Mouse (Mus musculus): ENCODE data around the gene Cdh24. TPM values are rescaled to one million over a fixed set of nuclear protein-coding genes. Genes with fewer than 3 reads are reported as not detected.

The Cdh24 gene
- polyA plus RNA-seq, 1 experiment from 2014 or later: 8.6 TPM

GRCm38 (mm10) chr14:54674317-54674716, 33.2 kb upstream of the Cdh24 start:
- no peak for DNase-seq (ENCODE audit: low spot score)
- Histone ChIP-seq H3K9me3 (ENCODE audit: control insufficient read depth, low read length) (no peaks in the 10 kb centered on the region), H3K4me2 (ENCODE audit: low read depth, severe bottlenecking) (no peak overlapping the region), H3K4me1 (ENCODE audit: control insufficient read depth, insufficient read depth, low read length) (no peaks in the 10 kb centered on the region), H3K9ac (ENCODE audit: low read length) (no peak overlapping the region), H3K27me3 (ENCODE audit: control insufficient read depth, insufficient read depth, low read length) (no peaks in the 10 kb centered on the region), H3K4me3 (ENCODE audit: low read depth, low read length) (no peak overlapping the region), H3K36me3 (ENCODE audit: control insufficient read depth, insufficient read depth, low read length) (peaks cover 24% of the 10 kb centered on the region), H3K27ac (replicated peaks; ENCODE audit: low read depth, low read length) (no peak overlapping the region)
- WGBS: 78% methylated on average over 2 of the region's 2 CpGs
- no peak for ATAC-seq (ENCODE audit: insufficient number of reproducible peaks, low FRiP score, low TSS enrichment, low read depth)

GRCm38 (mm10) chr14:54669381-54669780, 28.2 kb upstream of the Cdh24 start:
- no peaks in the 10 kb centered on the region for H3K4me1 ChIP-seq (ENCODE audit: control insufficient read depth, insufficient read depth, low read length)
- no peak overlapping the region for H3K9ac ChIP-seq (ENCODE audit: low read length)
- H3K9me3 ChIP-seq (ENCODE audit: control insufficient read depth, low read length): no peaks in the 10 kb centered on the region
- no peak for ATAC-seq (ENCODE audit: insufficient number of reproducible peaks, low FRiP score, low TSS enrichment, low read depth)
- DNase-seq (ENCODE audit: low spot score): peak; percentile 58
- H3K4me2 ChIP-seq (ENCODE audit: low read depth, severe bottlenecking): no peak overlapping the region
- 84% methylated on average over 4 of the region's 4 CpGs for WGBS
- no peaks in the 10 kb centered on the region for H3K27me3 ChIP-seq (ENCODE audit: control insufficient read depth, insufficient read depth, low read length)
- H3K27ac ChIP-seq (replicated peaks; ENCODE audit: low read depth, low read length): no peak overlapping the region
- no peak overlapping the region for H3K4me3 ChIP-seq (ENCODE audit: low read depth, low read length)
- peaks cover 37% of the 10 kb centered on the region for H3K36me3 ChIP-seq (ENCODE audit: control insufficient read depth, insufficient read depth, low read length)

- WGBS: 91% methylated on average over 10 of the region's 10 CpGs
- ATAC-seq (ENCODE audit: insufficient number of reproducible peaks, low FRiP score, low TSS enrichment, low read depth) (no peak), DNase-seq (ENCODE audit: low spot score) (no peak)
- H3K4me2 ChIP-seq (ENCODE audit: low read depth, severe bottlenecking): no peak overlapping the region
- H3K9ac ChIP-seq (ENCODE audit: low read length): no peak overlapping the region
- no peaks in the 10 kb centered on the region for H3K9me3 ChIP-seq (ENCODE audit: control insufficient read depth, low read length)
- no peaks in the 10 kb centered on the region for H3K4me1 ChIP-seq (ENCODE audit: control insufficient read depth, insufficient read depth, low read length)
- H3K27me3 ChIP-seq (ENCODE audit: control insufficient read depth, insufficient read depth, low read length): no peaks in the 10 kb centered on the region
- H3K36me3 ChIP-seq (ENCODE audit: control insufficient read depth, insufficient read depth, low read length): peaks cover 47% of the 10 kb centered on the region
- no peak overlapping the region for H3K27ac ChIP-seq (replicated peaks; ENCODE audit: low read depth, low read length)
- H3K4me3 ChIP-seq (ENCODE audit: low read depth, low read length): no peak overlapping the region
Observed at GRCm38 (mm10) chr14:54664477-54665222, 23.5 kb upstream of the Cdh24 start.

- WGBS: 85% methylated on average over 2 of the region's 2 CpGs
- Histone ChIP-seq H3K4me3 (ENCODE audit: low read depth, low read length) (no peak overlapping the region), H3K27me3 (ENCODE audit: control insufficient read depth, insufficient read depth, low read length) (no peaks in the 10 kb centered on the region), H3K36me3 (ENCODE audit: control insufficient read depth, insufficient read depth, low read length) (peaks cover 28% of the 10 kb centered on the region), H3K4me2 (ENCODE audit: low read depth, severe bottlenecking) (no peak overlapping the region), H3K27ac (replicated peaks; ENCODE audit: low read depth, low read length) (no peak overlapping the region), H3K4me1 (ENCODE audit: control insufficient read depth, insufficient read depth, low read length) (no peaks in the 10 kb centered on the region), H3K9me3 (ENCODE audit: control insufficient read depth, low read length) (no peaks in the 10 kb centered on the region), H3K9ac (ENCODE audit: low read length) (no peak overlapping the region)
- DNase-seq (ENCODE audit: low spot score) (no peak), ATAC-seq (ENCODE audit: insufficient number of reproducible peaks, low FRiP score, low TSS enrichment, low read depth) (no peak)
Observed at GRCm38 (mm10) chr14:54660009-54660408, 18.8 kb upstream of the Cdh24 start.

GRCm38 (mm10) chr14:54653496-54653895, 12.3 kb upstream of the Cdh24 start:
- no peaks in the 10 kb centered on the region for H3K9me3 ChIP-seq (ENCODE audit: control insufficient read depth, low read length)
- H3K9ac ChIP-seq (ENCODE audit: low read length): peak overlapping the region; percentile 89
- H3K4me2 ChIP-seq (ENCODE audit: low read depth, severe bottlenecking): peak overlapping the region; percentile 91
- DNase-seq (ENCODE audit: low spot score) (peak; percentile 95), ATAC-seq (ENCODE audit: insufficient number of reproducible peaks, low FRiP score, low TSS enrichment, low read depth) (peak; percentile 80)
- peaks cover 22% of the 10 kb centered on the region for H3K36me3 ChIP-seq (ENCODE audit: control insufficient read depth, insufficient read depth, low read length)
- peak overlapping the region; percentile 64; the same call in 1 of the 2 replicates for H3K27ac ChIP-seq (replicated peaks; ENCODE audit: low read depth, low read length)
- H3K27me3 ChIP-seq (ENCODE audit: control insufficient read depth, insufficient read depth, low read length): no peaks in the 10 kb centered on the region
- peak overlapping the region; percentile 77 for H3K4me3 ChIP-seq (ENCODE audit: low read depth, low read length)
- 2% methylated on average over 12 of the region's 12 CpGs for WGBS
- peaks cover 5% of the 10 kb centered on the region for H3K4me1 ChIP-seq (ENCODE audit: control insufficient read depth, insufficient read depth, low read length)

- DNase-seq (ENCODE audit: low spot score) (no peak), ATAC-seq (ENCODE audit: insufficient number of reproducible peaks, low FRiP score, low TSS enrichment, low read depth) (no peak)
- H3K4me3 ChIP-seq (ENCODE audit: low read depth, low read length): peak overlapping the region; percentile 77
- WGBS: 1% methylated on average over 7 of the region's 7 CpGs
- peaks cover 29% of the 10 kb centered on the region for H3K36me3 ChIP-seq (ENCODE audit: control insufficient read depth, insufficient read depth, low read length)
- no peaks in the 10 kb centered on the region for H3K27me3 ChIP-seq (ENCODE audit: control insufficient read depth, insufficient read depth, low read length)
- peak overlapping the region; percentile 91 for H3K4me2 ChIP-seq (ENCODE audit: low read depth, severe bottlenecking)
- H3K4me1 ChIP-seq (ENCODE audit: control insufficient read depth, insufficient read depth, low read length): peaks cover 5% of the 10 kb centered on the region
- H3K9ac ChIP-seq (ENCODE audit: low read length): peak overlapping the region; percentile 89
- H3K27ac ChIP-seq (replicated peaks; ENCODE audit: low read depth, low read length): peak overlapping the region; percentile 64; the same call in 1 of the 2 replicates
- no peaks in the 10 kb centered on the region for H3K9me3 ChIP-seq (ENCODE audit: control insufficient read depth, low read length)
Observed at GRCm38 (mm10) chr14:54652787-54653186, 11.6 kb upstream of the Cdh24 start.

- Histone ChIP-seq H3K9ac (ENCODE audit: low read length) (no peak overlapping the region), H3K27ac (replicated peaks; ENCODE audit: low read depth, low read length) (no peak overlapping the region), H3K4me1 (ENCODE audit: control insufficient read depth, insufficient read depth, low read length) (peaks cover 5% of the 10 kb centered on the region), H3K4me2 (ENCODE audit: low read depth, severe bottlenecking) (no peak overlapping the region), H3K36me3 (ENCODE audit: control insufficient read depth, insufficient read depth, low read length) (peaks cover 32% of the 10 kb centered on the region), H3K27me3 (ENCODE audit: control insufficient read depth, insufficient read depth, low read length) (no peaks in the 10 kb centered on the region), H3K4me3 (ENCODE audit: low read depth, low read length) (no peak overlapping the region), H3K9me3 (ENCODE audit: control insufficient read depth, low read length) (no peaks in the 10 kb centered on the region)
- no peak for DNase-seq (ENCODE audit: low spot score)
- no peak for ATAC-seq (ENCODE audit: insufficient number of reproducible peaks, low FRiP score, low TSS enrichment, low read depth)
- WGBS: 80% methylated on average over 4 of the region's 4 CpGs
Observed at GRCm38 (mm10) chr14:54651556-54651955, 10.4 kb upstream of the Cdh24 start.

GRCm38 (mm10) chr14:54650621-54651454, 9.7 kb upstream of the Cdh24 start:
- H3K9ac ChIP-seq (ENCODE audit: low read length): no peak overlapping the region
- H3K4me2 ChIP-seq (ENCODE audit: low read depth, severe bottlenecking): no peak overlapping the region
- no peak overlapping the region for H3K27ac ChIP-seq (replicated peaks; ENCODE audit: low read depth, low read length)
- ATAC-seq (ENCODE audit: insufficient number of reproducible peaks, low FRiP score, low TSS enrichment, low read depth) (peak; percentile 19; the same call in 1 of the 2 replicates), DNase-seq (ENCODE audit: low spot score) (peak; percentile 90)
- no peaks in the 10 kb centered on the region for H3K27me3 ChIP-seq (ENCODE audit: control insufficient read depth, insufficient read depth, low read length)
- H3K4me3 ChIP-seq (ENCODE audit: low read depth, low read length): no peak overlapping the region
- no peaks in the 10 kb centered on the region for H3K9me3 ChIP-seq (ENCODE audit: control insufficient read depth, low read length)
- 69% methylated on average over 23 of the region's 23 CpGs for WGBS
- peaks cover 5% of the 10 kb centered on the region for H3K4me1 ChIP-seq (ENCODE audit: control insufficient read depth, insufficient read depth, low read length)
- peaks cover 33% of the 10 kb centered on the region for H3K36me3 ChIP-seq (ENCODE audit: control insufficient read depth, insufficient read depth, low read length)
